8 mouse cellular contexts compared by ENCODE assay signal in the genomic region with DNA sequence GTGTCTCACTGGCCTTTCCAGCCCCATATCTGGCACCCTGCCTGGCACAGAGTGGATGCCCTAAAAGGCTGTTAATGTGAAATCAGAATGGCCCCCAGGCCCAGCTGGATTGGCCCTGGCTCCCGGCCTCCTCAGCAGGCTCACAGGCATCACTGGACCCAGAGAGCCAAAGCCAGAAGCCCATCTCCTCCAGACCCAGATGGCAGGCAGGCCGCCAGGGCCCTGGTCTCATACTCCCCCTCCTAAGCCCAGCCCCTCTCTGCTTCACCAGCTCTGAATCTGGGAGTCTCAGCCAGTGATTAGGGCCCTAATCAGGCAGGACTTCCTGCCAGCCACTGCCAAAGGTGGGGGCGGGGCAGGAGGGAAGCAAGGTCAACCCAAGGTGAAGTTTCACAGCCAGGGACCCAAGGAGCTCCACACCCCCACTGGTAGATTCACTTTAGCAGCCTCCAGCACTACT.
A peak's percentile ranks its signal among the peaks of the same experiment; 100 is the strongest.
DNase-seq lines count a peak whose midpoint lies in the region; ATAC-seq and TF ChIP-seq lines count a peak whose summit lies in the region.

No protein-coding gene starts in this region.

- no peaks in the 10 kb centered on the region for H3K9me3 ChIP-seq in ES-E14 (ENCODE audit: control insufficient read depth, insufficient read depth, low read depth, low read length)
- no peaks in the 10 kb centered on the region for H3K9me3 ChIP-seq in lung, embryonic 16.5 days (ENCODE audit: control insufficient read depth, low read length)
- H3K9me3 ChIP-seq in stomach, embryonic 15.5 days = no peaks in the 10 kb centered on the region

- no peaks in the 10 kb centered on the region for H3K36me3 ChIP-seq in ES-E14 (ENCODE audit: control insufficient read depth, insufficient read depth, low read length, poor library complexity, severe bottlenecking)
- no peaks in the 10 kb centered on the region for H3K36me3 ChIP-seq in lung, embryonic 16.5 days (ENCODE audit: control insufficient read depth, insufficient read depth, low read length)
- H3K36me3 ChIP-seq in stomach, embryonic 15.5 days = no peaks in the 10 kb centered on the region

- no peak overlapping the region for H3K4me3 ChIP-seq in ES-E14 (ENCODE audit: insufficient read depth in 1 of 2, low read depth in 1 of 2, low read length in 2 of 2, poor library complexity in 1 of 2, severe bottlenecking in 1 of 2)
- H3K4me3 ChIP-seq in brown adipose tissue, adult 24 weeks (ENCODE audit: insufficient read depth, low read depth, low read length) = peak overlapping the region; percentile 44
- H3K4me3 ChIP-seq in lung, embryonic 16.5 days (ENCODE audit: low read length) = no peak overlapping the region
- H3K4me3 ChIP-seq in stomach, embryonic 15.5 days (replicated peaks) = no peak overlapping the region
- H3K4me3 ChIP-seq in cerebellum, adult 2 months (replicated peaks; ENCODE audit: insufficient read depth, low read depth, low read length) = no peak overlapping the region

- peak overlapping the region; percentile 12 for H3K4me2 ChIP-seq in lung, embryonic 16.5 days (ENCODE audit: low read depth, low read length)
- peak overlapping the region; percentile 16; the same call in 1 of the 2 replicates for H3K4me2 ChIP-seq in stomach, embryonic 15.5 days

- peak; percentile 54 for DNase-seq in ES-E14 (ENCODE audit: low read depth, low spot score)
- DNase-seq in heart, adult 9 months (ENCODE audit: low spot score in 2 of 2) = peak; percentile 85 to 91
- DNase-seq in kidney, adult 8-10 months = peak; percentile 91
- no peak for DNase-seq in layer of hippocampus, postnatal 25 days (ENCODE audit: extremely low spot score in 1 of 2, low spot score in 1 of 2)
- DNase-seq in cerebellum, adult 2 months = no peak

- in situ Hi-C loops in ES-E14 (cut with MboI; ENCODE audit: low sequenced_read_pairs in 2 of 2, unreplicated experiment in 2 of 2) = no loop called here

- peaks cover 0 to 23% of the 10 kb centered on the region in 2 experiments; a peak in 3 of 4 replicates for H3K4me1 ChIP-seq in ES-E14 (ENCODE audit: control insufficient read depth in 2 of 2, insufficient read depth in 2 of 2, low read length in 2 of 2, poor library complexity in 1 of 2)
- H3K4me1 ChIP-seq in brown adipose tissue, adult 24 weeks (ENCODE audit: control insufficient read depth, insufficient read depth, insufficient read length, low read length) = peaks cover 63% of the 10 kb centered on the region
- H3K4me1 ChIP-seq in lung, embryonic 16.5 days (replicated peaks; ENCODE audit: control insufficient read depth, insufficient read depth, low read length) = peaks cover 96% of the 10 kb centered on the region
- peaks cover 65% of the 10 kb centered on the region for H3K4me1 ChIP-seq in stomach, embryonic 15.5 days
- H3K4me1 ChIP-seq in cerebellum, adult 2 months (ENCODE audit: control insufficient read depth, insufficient read depth, low read length) = peaks cover 6% of the 10 kb centered on the region; the same call in 1 of the 2 replicates

- TF ChIP-seq CTCF in cerebellum, adult 2 months (IDR thresholded peaks at IDR 0.05; ENCODE audit: borderline replicate concordance, insufficient read depth, low read depth, low read length) = no peak

- H3K27me3 ChIP-seq in lung, embryonic 16.5 days (ENCODE audit: control insufficient read depth, insufficient read depth, low read depth, low read length) = no peaks in the 10 kb centered on the region
- no peaks in the 10 kb centered on the region for H3K27me3 ChIP-seq in stomach, embryonic 15.5 days (replicated peaks)
- H3K27me3 ChIP-seq in cerebellum, adult 2 months (ENCODE audit: control insufficient read depth, insufficient read depth, low read length) = no peaks in the 10 kb centered on the region

- no peak overlapping the region for H3K27ac ChIP-seq in ES-E14 (ENCODE audit: insufficient read depth, low read depth, low read length, poor library complexity, severe bottlenecking)
- H3K27ac ChIP-seq in brown adipose tissue, adult 24 weeks (replicated peaks; ENCODE audit: low read depth, low read length) = peak overlapping the region; percentile 95
- peak overlapping the region; percentile 92 for H3K27ac ChIP-seq in lung, embryonic 16.5 days (ENCODE audit: low read length)
- peak overlapping the region; percentile 63 for H3K27ac ChIP-seq in stomach, embryonic 15.5 days
- H3K27ac ChIP-seq in cerebellum, adult 2 months (ENCODE audit: insufficient read depth, low read length) = no peak overlapping the region

- peak; percentile 49 for ATAC-seq in lung, embryonic 16.5 days (ENCODE audit: low read depth)
- ATAC-seq in stomach, embryonic 15.5 days (ENCODE audit: insufficient read depth, low FRiP score, low read depth) = peak; percentile 57

- no peak for TF ChIP-seq POLR2A in cerebellum, adult 2 months (IDR thresholded peaks at IDR 0.05; ENCODE audit: borderline replicate concordance, insufficient read depth, low read length)

- 6% methylated on average over 3 of the region's 3 CpGs for WGBS in lung, embryonic 16.5 days
- WGBS in stomach, embryonic 15.5 days = 29% methylated on average over 3 of the region's 3 CpGs
- WGBS in cerebellum, adult 2 months = 38% methylated on average over 3 of the region's 3 CpGs

- H3K9ac ChIP-seq in ES-E14 (ENCODE audit: insufficient read depth, low read depth, low read length, poor library complexity, severe bottlenecking) = no peak overlapping the region
- peak overlapping the region; percentile 39 for H3K9ac ChIP-seq in lung, embryonic 16.5 days (ENCODE audit: low read length)
- H3K9ac ChIP-seq in stomach, embryonic 15.5 days = no peak overlapping the region

TF ChIP-seq in ES-E14, 5 proteins besides CTCF, POLR2A, EP300 and RAD21:
- TF ChIP-seq HCFC1 (IDR thresholded peaks at IDR 0.05; ENCODE audit: borderline replicate concordance, insufficient read depth, low read length) = no peak

Comparison
In these comparisons a context has a peak if more than half of its experiments do, and no peak if none do; other contexts are left out.
1. DNase-seq: peak in ES-E14 (single experiment), heart, adult 9 months (2 of 2) and kidney, adult 8-10 months (2 of 2); none in layer of hippocampus, postnatal 25 days (0 of 2) and cerebellum, adult 2 months (0 of 2).
2. H3K27ac ChIP-seq: peak in brown adipose tissue, adult 24 weeks (single experiment), lung, embryonic 16.5 days (single experiment) and stomach, embryonic 15.5 days (single experiment); none in ES-E14 (single experiment) and cerebellum, adult 2 months (single experiment).